Mouse (Mus musculus): ENCODE measurements around the gene Zdhhc24.

- TF ChIP-seq CTCF (IDR thresholded peaks at IDR 0.05; ENCODE audit: control insufficient read depth, insufficient read depth, insufficient read length), result no peak
- no peak for TF ChIP-seq USF1 (IDR thresholded peaks at IDR 0.05; ENCODE audit: low read depth)
- no peak for TF ChIP-seq MAX (IDR thresholded peaks at IDR 0.05)
- TF ChIP-seq MYOG (IDR thresholded peaks at IDR 0.05; ENCODE audit: control insufficient read depth, extremely low read depth, insufficient read length), result no peak
These were observed 28.2 kb upstream of the Zdhhc24 start for GRCm38 (mm10) chr19:4850281-4850680.

Data from C2C12 (cell line).